Mouse (Mus musculus) midbrain, embryonic 14.5 days (tissue): ENCODE measurements around the gene Fbxo22. TPM values are rescaled to one million over a fixed set of nuclear protein-coding genes. Genes with fewer than 3 reads are reported as not detected.

Experiments used
- ATAC-seq: fragments of 200-750 bp; cut with Nextera tagmentation; 2 replicates; pipeline ENCODE4 v1.8.0; 2017; ENCODE audit warnings: moderate number of reproducible peaks, moderate library complexity; ENCODE audit not compliant: low FRiP score, low TSS enrichment
- DNase-seq: peaks from one replicate; pipeline ENCODE4 v3.0.0-alpha.2; 2015
- H3K27ac ChIP-seq: fragments of 300-500 bp; sonication (generic); replicated peaks from 2 replicates; pipeline ENCODE4 v1.5.1; 2014; ENCODE audit warnings: mild to moderate bottlenecking, low read depth, low read length, moderate library complexity
- H3K27me3 ChIP-seq: fragments of 300-500 bp; sonication (generic); 2 replicates; pipeline ENCODE4 v1.6.1; 2014; ENCODE audit warnings: low read length, control low read depth, mixed read lengths; ENCODE audit not compliant: control insufficient read depth, insufficient read depth
- H3K36me3 ChIP-seq: fragments of 300-500 bp; sonication (generic); 2 replicates; pipeline ENCODE4 v1.6.1; 2014; ENCODE audit warnings: low read length, control low read depth; ENCODE audit not compliant: control insufficient read depth, insufficient read depth
- H3K4me1 ChIP-seq: fragments of 300-500 bp; sonication (generic); 2 replicates; pipeline ENCODE4 v1.6.1; 2014; ENCODE audit warnings: mild to moderate bottlenecking, antibody characterized with exemption, low read length, control low read depth; ENCODE audit not compliant: control insufficient read depth, insufficient read depth
- H3K4me2 ChIP-seq: fragments of 300-500 bp; sonication (generic); 2 replicates; pipeline ENCODE4 v1.6.1; 2014; ENCODE audit warnings: mild to moderate bottlenecking, low read length, moderate library complexity
- H3K4me3 ChIP-seq: fragments of 300-500 bp; sonication (generic); replicated peaks from 2 replicates; pipeline ENCODE4 v1.5.1; 2014; ENCODE audit warnings: low read depth, low read length
- H3K9ac ChIP-seq: fragments of 300-500 bp; sonication (generic); replicated peaks from 2 replicates; pipeline ENCODE4 v1.6.1; 2014; ENCODE audit warnings: mild to moderate bottlenecking, low read length, moderate library complexity
- H3K9me3 ChIP-seq: fragments of 300-500 bp; sonication (generic); 2 replicates; pipeline ENCODE4 v1.6.1; 2016; ENCODE audit warnings: low read length, control low read depth, mixed read lengths; ENCODE audit not compliant: control insufficient read depth
- WGBS: fragments of 180-500 bp; shearing (Covaris S2); extraction: QIAGEN DNeasy Blood & Tissue Kit; methylation state at CpG from one replicate; pipeline ENCODE4 v1.1.7; 2014; 5-methylcytosine and 5-hydroxymethylcytosine counted together
- polyA plus RNA-seq: library from polyadenylated mRNA; unstranded; fragments of >200 nt; fragmentation: Nextera tagmentation; extraction: Ambion mirVana; gene quantifications from 2 replicates; pipeline ENCODE4 v1.2.1, GENCODE M21; 2014

Gene Fbxo22
- 76.2 and 90.4 TPM in 2 replicates for polyA plus RNA-seq

- H3K4me3 ChIP-seq: peak within 1 kb of the TSS; percentile 82
- peak within 1 kb of the TSS; percentile 81 for H3K4me2 ChIP-seq
- no peaks in the 10 kb centered on the region for H3K27me3 ChIP-seq
- H3K9ac ChIP-seq: peak within 1 kb of the TSS; percentile 92
- DNase-seq (peak; percentile 95), ATAC-seq (peak; percentile 100)
- no peaks in the 10 kb centered on the region for H3K9me3 ChIP-seq
- peak within 1 kb of the TSS; percentile 89 for H3K27ac ChIP-seq
- H3K36me3 ChIP-seq: peaks cover 12% of the 10 kb centered on the region
- peaks cover 21% of the 10 kb centered on the region for H3K4me1 ChIP-seq
- WGBS: under 1% methylated on average over 65 of the region's 65 CpGs
Measured at GRCm38 (mm10) chr9:55208790-55209481, at the start of gene Fbxo22. TSS of gene Fbxo22 (plus strand) at chr9:55208925.

GRCm38 (mm10) chr9:55170655-55171412 is 37.9 kb upstream of the Fbxo22 start:
- ATAC-seq (no peak), DNase-seq (no peak)
- Histone ChIP-seq H3K4me2 (no peak overlapping the region), H3K27ac (no peak overlapping the region), H3K27me3 (no peaks in the 10 kb centered on the region), H3K4me1 (no peaks in the 10 kb centered on the region), H3K4me3 (no peak overlapping the region), H3K9ac (no peak overlapping the region), H3K9me3 (no peaks in the 10 kb centered on the region), H3K36me3 (peaks cover 14% of the 10 kb centered on the region; the same call in 1 of the 2 replicates)
- WGBS: 85% methylated on average over 7 of the region's 7 CpGs

GRCm38 (mm10) chr9:55172195-55172685 is 36.5 kb upstream of the Fbxo22 start:
- Histone ChIP-seq H3K36me3 (peaks cover 9% of the 10 kb centered on the region; the same call in 1 of the 2 replicates), H3K9me3 (no peaks in the 10 kb centered on the region), H3K9ac (no peak overlapping the region), H3K4me3 (no peak overlapping the region), H3K27me3 (no peaks in the 10 kb centered on the region), H3K27ac (no peak overlapping the region), H3K4me1 (no peaks in the 10 kb centered on the region), H3K4me2 (no peak overlapping the region)
- ATAC-seq (no peak), DNase-seq (no peak)
- 95% methylated on average over 1 of the region's 1 CpGs for WGBS

- Histone ChIP-seq H3K27me3 (no peaks in the 10 kb centered on the region), H3K36me3 (peaks cover 16% of the 10 kb centered on the region; the same call in 1 of the 2 replicates)
Measured at GRCm38 (mm10) chr9:55174235-55174634, 34.5 kb upstream of the Fbxo22 start.

GRCm38 (mm10) chr9:55195876-55196275 is 12.8 kb upstream of the Fbxo22 start:
- WGBS: 97% methylated on average over 3 of the region's 3 CpGs
- H3K27me3 ChIP-seq: no peaks in the 10 kb centered on the region
- no peaks in the 10 kb centered on the region for H3K4me1 ChIP-seq
- H3K4me2 ChIP-seq: no peak overlapping the region
- no peak overlapping the region for H3K27ac ChIP-seq
- peaks cover 27% of the 10 kb centered on the region for H3K36me3 ChIP-seq
- H3K9me3 ChIP-seq: no peaks in the 10 kb centered on the region
- ATAC-seq: no peak
- no peak overlapping the region for H3K9ac ChIP-seq
- H3K4me3 ChIP-seq: no peak overlapping the region
- no peak for DNase-seq

More at GRCm38 (mm10) chr9:55174235-55174634, 34.5 kb upstream of the Fbxo22 start:
- WGBS: 90% methylated on average over 2 of the region's 2 CpGs
- no peak overlapping the region for H3K27ac ChIP-seq
- ATAC-seq (no peak), DNase-seq (no peak)
- no peaks in the 10 kb centered on the region for H3K4me1 ChIP-seq
- H3K9me3 ChIP-seq: no peaks in the 10 kb centered on the region
- no peak overlapping the region for H3K4me2 ChIP-seq
- no peak overlapping the region for H3K9ac ChIP-seq
- no peak overlapping the region for H3K4me3 ChIP-seq

GRCm38 (mm10) chr9:55198260-55198659 is 10.5 kb upstream of the Fbxo22 start:
- H3K4me1 ChIP-seq: no peaks in the 10 kb centered on the region
- H3K9me3 ChIP-seq: no peaks in the 10 kb centered on the region
- H3K27ac ChIP-seq: no peak overlapping the region
- 93% methylated on average over 1 of the region's 1 CpGs for WGBS
- 0 out of 2 replicates have a peak, but pooled peaks cover 17% of the 10 kb centered on the region for H3K36me3 ChIP-seq
- H3K4me3 ChIP-seq: no peak overlapping the region
- H3K9ac ChIP-seq: no peak overlapping the region
- no peaks in the 10 kb centered on the region for H3K27me3 ChIP-seq
- ATAC-seq (no peak), DNase-seq (no peak)
- no peak overlapping the region for H3K4me2 ChIP-seq

- Histone ChIP-seq H3K9ac (no peak overlapping the region), H3K27me3 (no peaks in the 10 kb centered on the region), H3K4me1 (no peaks in the 10 kb centered on the region), H3K4me2 (no peak overlapping the region), H3K4me3 (no peak overlapping the region), H3K9me3 (no peaks in the 10 kb centered on the region), H3K36me3 (peaks cover 19% of the 10 kb centered on the region), H3K27ac (no peak overlapping the region)
- ATAC-seq (no peak), DNase-seq (peak; percentile 17)
- WGBS: 64% methylated on average over 2 of the region's 2 CpGs
Measured at GRCm38 (mm10) chr9:55199348-55199747, 9.4 kb upstream of the Fbxo22 start.

GRCm38 (mm10) chr9:55208458-55208789 is 301 bp upstream of the Fbxo22 start:
- H3K9me3 ChIP-seq: no peaks in the 10 kb centered on the region
- no peaks in the 10 kb centered on the region for H3K27me3 ChIP-seq
- H3K4me1 ChIP-seq: peaks cover 21% of the 10 kb centered on the region
- H3K4me2 ChIP-seq: peak overlapping the region; percentile 81
- WGBS: 0% methylated on average over 2 of the region's 2 CpGs
- peak overlapping the region; percentile 92 for H3K9ac ChIP-seq
- peaks cover 14% of the 10 kb centered on the region for H3K36me3 ChIP-seq
- peak overlapping the region; percentile 82 for H3K4me3 ChIP-seq
- DNase-seq: no peak
- ATAC-seq: peak; percentile 38; the same call in 1 of the 2 replicates
- peak overlapping the region; percentile 89 for H3K27ac ChIP-seq
